Mouse (Mus musculus): Measurements from ENCODE around the gene Fbp1.

DNA sequence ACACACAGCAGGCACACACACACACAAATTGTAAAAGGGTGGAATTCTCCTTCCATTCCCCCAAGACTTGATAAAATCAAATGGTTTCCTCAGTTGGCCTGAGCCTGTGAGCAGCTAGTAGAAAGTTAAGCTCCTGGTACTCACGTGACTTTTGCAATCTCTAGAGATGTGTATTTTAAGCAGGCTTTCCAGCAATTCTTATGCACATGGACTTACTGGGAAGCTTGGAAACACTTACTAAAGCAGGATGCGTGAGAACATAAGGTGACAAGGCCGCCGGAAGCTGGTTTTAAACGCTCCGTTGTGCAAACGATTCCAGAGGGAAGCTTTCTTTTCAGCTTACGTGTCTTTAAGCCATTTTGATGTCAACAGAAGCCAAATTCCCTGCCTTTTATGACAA, 35.1 kb upstream of the Fbp1 start:
- TF ChIP-seq CTCF (IDR thresholded peaks at IDR 0.05; ENCODE audit: low read depth, low read length), result no peak
- TF ChIP-seq POLR2A (IDR thresholded peaks at IDR 0.05; ENCODE audit: insufficient read depth, low read length), result no peak
- TF ChIP-seq EP300 (IDR thresholded peaks at IDR 0.05; ENCODE audit: insufficient read depth, low read depth, low read length), result no peak
